Mouse (Mus musculus) liver, embryonic 11.5 days (tissue): ENCODE data around the gene Lrmda. TPM values are rescaled to one million over a fixed set of nuclear protein-coding genes. Genes with fewer than 3 reads are reported as not detected.

Source experiments
- ATAC-seq: fragments of 200-750 bp; cut with Nextera tagmentation; replicated peaks from 2 replicates; pipeline ENCODE4 v1.8.0; 2017; ENCODE audit warnings: moderate number of reproducible peaks, mild to moderate bottlenecking, moderate TSS enrichment, moderate library complexity; ENCODE audit not compliant: low FRiP score
- DNase-seq: peaks from one replicate; pipeline ENCODE4 v3.0.0-alpha.2; 2017; ENCODE audit warnings: low spot score
- H3K27ac ChIP-seq: fragments of 300-500 bp; sonication (generic); 2 replicates; pipeline ENCODE4 v1.5.1; 2014; ENCODE audit warnings: mild to moderate bottlenecking, low read depth, low read length, control low read depth
- H3K27me3 ChIP-seq: fragments of 300-500 bp; sonication (generic); replicated peaks from 2 replicates; pipeline ENCODE4 v1.6.1; 2014; ENCODE audit warnings: low read length, mixed read lengths; ENCODE audit not compliant: control insufficient read depth, insufficient read depth
- H3K36me3 ChIP-seq: fragments of 300-500 bp; sonication (generic); 2 replicates; pipeline ENCODE4 v1.6.1; 2014; ENCODE audit warnings: mild to moderate bottlenecking, low read length, moderate library complexity, mixed read lengths; ENCODE audit not compliant: control insufficient read depth, insufficient read depth
- H3K4me1 ChIP-seq: fragments of 300-500 bp; sonication (generic); replicated peaks from 2 replicates; pipeline ENCODE4 v1.6.1; 2014; ENCODE audit warnings: low read length, mixed read lengths; ENCODE audit not compliant: control insufficient read depth, insufficient read depth
- H3K4me2 ChIP-seq: fragments of 300-500 bp; sonication (generic); 2 replicates; pipeline ENCODE4 v1.6.1; 2014; ENCODE audit warnings: mild to moderate bottlenecking, control low read depth, moderate library complexity
- H3K4me3 ChIP-seq: fragments of 300-500 bp; sonication (generic); 2 replicates; pipeline ENCODE4 v1.5.1; 2014; ENCODE audit warnings: low read depth, low read length, control low read depth
- H3K9ac ChIP-seq: fragments of 300-500 bp; sonication (generic); 2 replicates; pipeline ENCODE4 v1.6.1; 2014; ENCODE audit warnings: low read depth, low read length, control low read depth
- H3K9me3 ChIP-seq: fragments of 300-500 bp; sonication (generic); 2 replicates; pipeline ENCODE4 v1.6.1; 2016; ENCODE audit warnings: low read length, inconsistent platforms, mixed read lengths; ENCODE audit not compliant: control insufficient read depth
- WGBS: fragments of 180-500 bp; shearing (Covaris S2); extraction: QIAGEN DNeasy Blood & Tissue Kit; methylation state at CpG from one replicate; pipeline ENCODE4 v1.1.7; 2014; 5-methylcytosine and 5-hydroxymethylcytosine counted together
- polyA plus RNA-seq: library from polyadenylated mRNA; unstranded; fragments of >200 nt; fragmentation: Nextera tagmentation; extraction: Ambion mirVana; gene quantifications from 2 replicates; pipeline ENCODE4 v1.2.1, GENCODE M21; 2014

The Lrmda gene
- polyA plus RNA-seq, 1 experiment from 2014 or later: 0.53 TPM

GRCm38 (mm10) chr14:22382101-22382500 is 362.6 kb downstream of the Lrmda start:
- no peaks in the 10 kb centered on the region for H3K4me1 ChIP-seq
- no peaks in the 10 kb centered on the region for H3K27me3 ChIP-seq
- no peak overlapping the region for H3K27ac ChIP-seq
- H3K9ac ChIP-seq: no peak overlapping the region
- DNase-seq (no peak), ATAC-seq (no peak)
- H3K9me3 ChIP-seq: no peaks in the 10 kb centered on the region
- H3K36me3 ChIP-seq: no peaks in the 10 kb centered on the region
- WGBS: 68% methylated on average over 4 of the region's 4 CpGs
- H3K4me2 ChIP-seq: no peak overlapping the region
- H3K4me3 ChIP-seq: no peak overlapping the region

GRCm38 (mm10) chr14:22393616-22394015 is 374.1 kb downstream of the Lrmda start:
- Histone ChIP-seq H3K9me3 (no peaks in the 10 kb centered on the region), H3K27me3 (no peaks in the 10 kb centered on the region), H3K4me3 (no peak overlapping the region), H3K36me3 (no peaks in the 10 kb centered on the region), H3K4me2 (no peak overlapping the region), H3K27ac (no peak overlapping the region), H3K4me1 (no peaks in the 10 kb centered on the region), H3K9ac (no peak overlapping the region)
- 66% methylated on average over 10 of the region's 10 CpGs for WGBS
- ATAC-seq (no peak), DNase-seq (no peak)

GRCm38 (mm10) chr14:22402411-22402810 is 382.9 kb downstream of the Lrmda start:
- H3K27ac ChIP-seq: no peak overlapping the region
- no peaks in the 10 kb centered on the region for H3K27me3 ChIP-seq
- no peak overlapping the region for H3K4me2 ChIP-seq
- H3K9me3 ChIP-seq: no peaks in the 10 kb centered on the region
- H3K36me3 ChIP-seq: no peaks in the 10 kb centered on the region
- no peak overlapping the region for H3K9ac ChIP-seq
- 70% methylated on average over 4 of the region's 4 CpGs for WGBS
- DNase-seq: no peak
- no peak for ATAC-seq
- no peaks in the 10 kb centered on the region for H3K4me1 ChIP-seq
- H3K4me3 ChIP-seq: no peak overlapping the region

- no peaks in the 10 kb centered on the region for H3K36me3 ChIP-seq
- H3K9ac ChIP-seq: no peak overlapping the region
Measured at GRCm38 (mm10) chr14:22406623-22407022, 387.1 kb downstream of the Lrmda start.

GRCm38 (mm10) chr14:22410826-22411225 is 391.3 kb downstream of the Lrmda start:
- no peaks in the 10 kb centered on the region for H3K4me1 ChIP-seq
- H3K9me3 ChIP-seq: no peaks in the 10 kb centered on the region
- H3K4me2 ChIP-seq: no peak overlapping the region
- whole genome bisulfite sequencing: 50% methylated on average over 1 of the region's 1 CpGs
- H3K9ac ChIP-seq: no peak overlapping the region
- H3K36me3 ChIP-seq: no peaks in the 10 kb centered on the region
- H3K27me3 ChIP-seq: no peaks in the 10 kb centered on the region
- DNase-seq (no peak), ATAC-seq (no peak)
- H3K27ac ChIP-seq: no peak overlapping the region
- no peak overlapping the region for H3K4me3 ChIP-seq

More at GRCm38 (mm10) chr14:22406623-22407022, 387.1 kb downstream of the Lrmda start:
- Histone ChIP-seq H3K4me1 (no peaks in the 10 kb centered on the region), H3K4me2 (no peak overlapping the region), H3K4me3 (no peak overlapping the region), H3K9me3 (no peaks in the 10 kb centered on the region), H3K27me3 (no peaks in the 10 kb centered on the region), H3K27ac (no peak overlapping the region)
- 75% methylated on average over 5 of the region's 5 CpGs for WGBS
- ATAC-seq (no peak), DNase-seq (no peak)

GRCm38 (mm10) chr14:22413220-22413619 is 393.7 kb downstream of the Lrmda start:
- DNase-seq (no peak), ATAC-seq (no peak)
- H3K4me2 ChIP-seq: no peak overlapping the region
- no peaks in the 10 kb centered on the region for H3K36me3 ChIP-seq
- no peaks in the 10 kb centered on the region for H3K4me1 ChIP-seq
- WGBS: 72% methylated on average over 7 of the region's 7 CpGs
- H3K9ac ChIP-seq: no peak overlapping the region
- no peak overlapping the region for H3K27ac ChIP-seq
- no peaks in the 10 kb centered on the region for H3K27me3 ChIP-seq
- H3K4me3 ChIP-seq: no peak overlapping the region
- no peaks in the 10 kb centered on the region for H3K9me3 ChIP-seq

- no peak overlapping the region for H3K9ac ChIP-seq
- no peaks in the 10 kb centered on the region for H3K27me3 ChIP-seq
- no peaks in the 10 kb centered on the region for H3K9me3 ChIP-seq
- H3K4me3 ChIP-seq: no peak overlapping the region
- no peaks in the 10 kb centered on the region for H3K36me3 ChIP-seq
- no peaks in the 10 kb centered on the region for H3K4me1 ChIP-seq
- no peak overlapping the region for H3K4me2 ChIP-seq
- no peak for ATAC-seq
- no peak overlapping the region for H3K27ac ChIP-seq
- DNase-seq: no peak
- 90% methylated on average over 3 of the region's 3 CpGs for WGBS
Measured at GRCm38 (mm10) chr14:22417706-22418105, 398.2 kb downstream of the Lrmda start.

GRCm38 (mm10) chr14:22421668-22422067 is 402.2 kb downstream of the Lrmda start:
- Histone ChIP-seq H3K27ac (no peak overlapping the region), H3K27me3 (no peaks in the 10 kb centered on the region), H3K9me3 (no peaks in the 10 kb centered on the region), H3K36me3 (no peaks in the 10 kb centered on the region), H3K4me1 (no peaks in the 10 kb centered on the region), H3K4me3 (no peak overlapping the region), H3K9ac (no peak overlapping the region), H3K4me2 (no peak overlapping the region)
- DNase-seq: no peak
- 67% methylated on average over 4 of the region's 4 CpGs for WGBS
- no peak for ATAC-seq

GRCm38 (mm10) chr14:22425018-22425534 is 405.6 kb downstream of the Lrmda start:
- DNase-seq (no peak), ATAC-seq (no peak)
- H3K36me3 ChIP-seq: no peaks in the 10 kb centered on the region
- H3K27ac ChIP-seq: no peak overlapping the region
- H3K27me3 ChIP-seq: no peaks in the 10 kb centered on the region
- no peak overlapping the region for H3K4me3 ChIP-seq
- no peak overlapping the region for H3K9ac ChIP-seq
- no peaks in the 10 kb centered on the region for H3K4me1 ChIP-seq
- H3K9me3 ChIP-seq: no peaks in the 10 kb centered on the region
- no peak overlapping the region for H3K4me2 ChIP-seq
- 84% methylated on average over 7 of the region's 7 CpGs for WGBS
